21 mouse cellular contexts compared by ENCODE assay signal in genomic region chr9:64216090-64216489, GRCm38 (mm10). TPM values are rescaled to one million over a fixed set of nuclear protein-coding genes. Genes with fewer than 3 reads are reported as not detected.
"Had no signal": no experiment of that assay in that cellular context is flagged by ENCODE, and none has a peak within 500 bp of the region (broad histone marks: within the 10 kb centered on the region; RNA-seq: fewer than 3 reads in every experiment).

No protein-coding gene starts in this region.

- H3K27me3 ChIP-seq: midbrain, embryonic 12.5 days; midbrain, embryonic 15.5 days; neural tube, embryonic 12.5 days; neural tube, embryonic 15.5 days; stomach, embryonic 15.5 days had no signal

- ATAC-seq: midbrain, embryonic 15.5 days had no signal

- H3K36me3 ChIP-seq: midbrain, embryonic 15.5 days had no signal

- H3K4me1 ChIP-seq: neural tube, embryonic 15.5 days had no signal

- H3K9ac ChIP-seq: liver, embryonic 14.5 days; midbrain, embryonic 12.5 days; midbrain, embryonic 15.5 days; neural tube, embryonic 12.5 days; neural tube, embryonic 15.5 days; stomach, embryonic 15.5 days had no signal

- H3K4me2 ChIP-seq: midbrain, embryonic 12.5 days; midbrain, embryonic 15.5 days; neural tube, embryonic 12.5 days; neural tube, embryonic 15.5 days; stomach, embryonic 15.5 days had no signal

- H3K27ac ChIP-seq: left cerebral cortex, adult 2 months; liver, embryonic 14.5 days; midbrain, embryonic 12.5 days; midbrain, embryonic 15.5 days; neural tube, embryonic 12.5 days; neural tube, embryonic 15.5 days; stomach, embryonic 15.5 days had no signal

- DNase-seq: kidney, adult 18-20 months; kidney, adult 9 months; kidney, postnatal 14 days; kidney, postnatal 4 days; layer of hippocampus, adult 9-11 months; layer of hippocampus, postnatal 36 days; lung, adult 18-20 months; lung, postnatal 10 days; lung, postnatal 36 days; retina, postnatal 1 day; right cerebral cortex, postnatal 25 days; spleen, adult 18-20 months; thymus, adult 18-20 months had no signal

- H3K4me3 ChIP-seq: left cerebral cortex, adult 2 months; midbrain, embryonic 12.5 days; midbrain, embryonic 15.5 days; neural tube, embryonic 12.5 days; neural tube, embryonic 15.5 days; stomach, embryonic 15.5 days had no signal

- H3K9me3 ChIP-seq: midbrain, embryonic 12.5 days; midbrain, embryonic 15.5 days; neural tube, embryonic 12.5 days; neural tube, embryonic 15.5 days; stomach, embryonic 15.5 days had no signal

RNA-seq across cellular contexts. Expression of gene Uchl4, which starts 18.9 kb away (rescaled TPM):
- polyA plus RNA-seq: liver, adult 2 months had no signal
